Mouse (Mus musculus): ENCODE results near the gene Snip1.

The Snip1 gene

DNA sequence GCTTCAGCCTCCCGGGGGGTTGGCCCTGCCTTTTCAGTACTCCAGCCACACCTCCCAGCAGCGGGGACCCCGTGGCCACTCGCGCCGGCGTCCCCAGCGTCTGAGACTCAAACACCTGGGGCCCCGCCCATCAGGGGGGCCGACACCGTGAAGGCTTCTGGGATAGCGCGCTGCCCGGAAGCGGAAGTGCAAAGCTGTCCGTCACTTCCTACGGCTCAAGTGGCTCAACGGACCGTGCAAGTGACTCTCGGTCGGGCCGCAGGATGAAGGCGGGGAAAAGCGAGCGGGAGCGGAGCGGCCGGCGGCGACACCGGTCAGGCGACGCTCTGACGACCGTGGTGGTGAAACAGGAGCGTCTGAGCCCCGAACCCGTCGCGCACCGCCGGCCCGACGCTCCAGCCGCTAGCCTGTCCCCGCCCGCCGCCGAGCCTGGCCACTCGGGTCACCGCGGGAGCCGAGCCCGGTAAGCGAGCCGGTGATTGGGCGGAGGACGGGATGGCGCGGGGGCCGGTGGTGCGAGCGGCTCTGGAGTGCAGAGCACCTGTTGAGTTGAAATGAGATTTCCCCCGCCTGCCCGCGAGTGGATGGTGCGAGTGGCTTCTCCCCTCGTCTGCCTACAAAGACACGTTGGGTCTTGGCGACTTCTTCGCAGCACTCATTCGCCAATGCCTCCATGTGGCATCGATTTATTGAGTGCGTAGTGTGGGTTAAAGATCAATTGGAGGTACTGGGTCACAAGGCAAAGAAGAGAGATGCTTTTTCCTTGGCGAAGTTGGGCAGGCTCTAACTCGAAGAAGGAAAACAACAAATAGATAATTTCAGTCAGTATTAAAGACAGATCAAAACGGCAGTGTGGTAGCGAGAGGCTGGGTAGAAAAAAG, at the start of gene Snip1:
TSS of gene Snip1 (plus strand) at position 183 of the 881 bp plus-strand sequence.
- peak; percentile 85 for DNase-seq (ENCODE audit: low read depth, low spot score)

DNA sequence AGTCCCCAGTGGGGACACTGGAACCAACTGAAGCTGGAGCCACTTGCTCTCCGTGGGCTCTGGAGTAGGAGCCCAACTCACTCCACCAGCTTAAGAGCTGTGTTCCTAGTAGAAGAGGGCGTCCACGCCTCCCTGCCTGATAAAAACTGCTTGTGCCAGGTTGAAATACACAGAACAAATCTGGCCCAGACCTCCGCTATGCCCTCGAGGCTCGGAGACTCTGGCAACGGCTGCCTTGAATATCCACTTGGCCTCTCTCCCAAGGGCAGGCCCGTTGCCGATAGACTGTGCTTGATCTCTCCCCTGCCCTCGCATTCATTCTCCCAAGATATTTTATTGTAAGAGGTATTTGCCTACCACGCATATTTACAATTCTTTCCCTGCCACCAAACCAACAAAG, 49.0 kb upstream of the Snip1 start:
- DNase-seq (ENCODE audit: low read depth, low spot score) = no peak

DNA sequence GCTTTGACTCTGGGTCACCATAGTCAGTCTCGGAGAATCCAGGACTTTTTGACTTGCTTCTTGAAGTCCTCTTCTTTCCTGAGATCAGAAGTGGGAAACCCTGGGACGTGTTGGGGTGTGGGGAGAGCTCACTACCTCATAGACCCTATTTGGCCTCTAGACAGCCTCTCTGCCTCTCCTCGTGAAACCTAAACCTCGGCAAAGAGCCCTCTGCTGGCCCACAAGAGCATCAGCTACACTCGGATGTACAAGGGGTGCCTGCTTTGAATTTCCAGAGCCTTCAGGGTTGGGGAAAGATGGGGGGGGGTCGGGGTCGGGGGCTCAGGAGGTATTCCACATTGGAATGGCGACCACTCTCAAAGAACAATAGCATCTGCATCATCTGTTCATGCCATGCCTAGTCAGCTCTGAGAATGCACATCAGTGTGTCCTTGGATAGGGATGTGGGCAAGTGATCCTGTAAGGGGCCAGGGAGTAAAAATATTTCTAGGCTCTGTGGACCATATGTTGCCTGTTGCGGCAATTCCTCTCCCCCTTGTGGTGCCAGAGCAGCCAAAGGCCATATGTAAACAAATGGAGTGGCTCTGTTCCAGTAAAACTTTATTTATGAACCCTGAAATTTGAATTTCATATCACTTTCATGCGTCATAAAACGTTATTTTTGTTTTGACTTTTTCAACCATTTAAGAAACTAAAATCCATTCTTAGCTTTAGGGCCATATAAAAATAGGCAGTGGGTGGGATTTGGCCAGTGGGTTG, 45.5 kb upstream of the Snip1 start:
- DNase-seq (ENCODE audit: low read depth, low spot score) = no peak

DNA sequence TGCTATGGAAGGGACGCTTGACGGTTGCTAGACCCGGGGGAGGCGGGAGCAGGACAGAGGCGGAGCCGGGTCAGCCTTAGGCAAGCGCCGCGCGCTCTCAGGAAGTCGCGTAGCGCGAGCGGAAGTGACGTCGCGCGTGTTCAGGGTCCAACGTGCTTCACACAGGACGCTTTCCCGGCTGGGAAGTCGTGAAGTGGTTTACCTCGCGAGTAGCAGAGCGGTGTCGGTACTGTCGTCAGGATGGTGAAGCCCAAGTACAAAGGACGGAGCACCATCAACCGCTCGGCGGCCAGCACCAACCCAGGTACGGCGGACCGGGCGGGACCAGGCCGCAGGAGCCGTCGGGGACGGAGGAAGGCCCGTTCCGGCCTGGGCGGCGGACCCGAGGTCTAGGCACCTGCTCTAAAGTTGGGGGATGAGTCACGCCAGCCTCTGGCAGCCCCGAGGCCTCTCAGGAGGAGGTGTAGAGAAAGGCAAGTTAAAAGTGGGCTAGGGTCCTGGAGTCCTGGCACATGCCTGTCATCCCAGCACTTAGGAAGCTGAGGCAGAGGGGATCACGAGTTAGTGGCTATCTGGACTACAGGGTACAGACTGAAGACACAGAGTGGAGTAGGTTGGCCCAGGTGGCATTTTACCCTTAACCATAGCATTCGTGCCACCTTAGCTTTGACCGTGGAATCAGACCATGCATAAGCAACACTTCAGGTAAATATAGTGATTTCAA, 36.4 kb upstream of the Snip1 start:
- DNase-seq (ENCODE audit: low read depth, low spot score) = peak; percentile 84

DNA sequence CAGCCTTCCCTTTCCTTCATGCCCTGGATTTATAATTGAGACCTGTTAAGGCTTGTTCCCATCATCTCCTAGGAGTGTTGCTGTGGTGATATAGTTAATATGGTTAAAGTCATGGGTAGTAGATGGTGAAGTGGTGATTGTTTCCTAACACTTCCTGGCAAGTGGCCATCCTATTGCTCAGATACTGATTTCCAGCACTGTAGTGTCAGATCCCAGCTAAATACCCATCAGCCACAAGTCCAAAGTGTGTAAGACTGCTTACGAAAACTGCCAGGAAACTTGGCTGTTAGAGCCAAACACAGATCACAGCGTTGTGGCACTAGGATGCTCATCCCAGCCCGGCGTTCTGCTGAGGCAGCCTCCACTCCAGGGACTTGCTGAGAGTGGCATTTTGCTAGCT, 32.1 kb upstream of the Snip1 start:
- DNase-seq (ENCODE audit: low read depth, low spot score) = no peak

DNA sequence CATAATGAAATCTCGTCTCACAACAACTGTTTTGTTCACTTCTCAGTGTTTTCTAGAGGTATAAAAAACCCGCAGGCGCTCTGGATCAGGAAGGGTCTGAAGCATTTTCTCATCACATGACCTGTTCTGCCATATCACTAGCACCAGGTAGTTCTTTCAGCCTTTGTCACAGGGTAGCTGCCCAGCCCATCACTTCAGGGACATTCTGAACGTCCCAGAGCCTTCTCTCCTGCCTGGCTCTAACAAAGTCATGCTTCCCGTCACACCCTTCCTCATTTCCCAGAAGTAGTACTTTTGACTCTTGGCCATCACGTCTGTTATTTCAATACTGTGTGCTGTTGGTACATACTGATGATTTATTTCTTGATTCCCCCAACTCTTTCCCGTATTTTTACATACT, 22.0 kb upstream of the Snip1 start:
- no peak for DNase-seq (ENCODE audit: low read depth, low spot score)

DNA sequence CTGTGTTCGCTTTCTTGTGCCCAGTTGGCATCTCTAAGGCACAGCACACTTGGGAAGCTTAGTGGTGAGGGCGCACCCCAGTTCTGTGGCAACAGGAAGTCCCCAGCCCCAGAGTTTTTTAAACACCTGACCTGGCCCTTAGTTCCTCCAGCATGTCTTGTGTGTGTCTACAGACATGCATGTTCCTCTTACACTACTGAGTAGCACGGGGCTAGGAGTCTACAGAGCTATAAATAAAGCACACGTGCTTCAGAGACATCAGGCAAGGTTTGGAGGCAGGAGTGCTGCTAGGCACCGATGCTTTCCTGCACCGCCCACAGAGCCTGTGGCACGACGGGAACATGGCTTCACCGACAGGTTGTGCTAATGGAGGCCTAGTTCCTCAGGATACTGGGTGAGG, 11.1 kb upstream of the Snip1 start:
- DNase-seq (ENCODE audit: low read depth, low spot score) = no peak

DNA sequence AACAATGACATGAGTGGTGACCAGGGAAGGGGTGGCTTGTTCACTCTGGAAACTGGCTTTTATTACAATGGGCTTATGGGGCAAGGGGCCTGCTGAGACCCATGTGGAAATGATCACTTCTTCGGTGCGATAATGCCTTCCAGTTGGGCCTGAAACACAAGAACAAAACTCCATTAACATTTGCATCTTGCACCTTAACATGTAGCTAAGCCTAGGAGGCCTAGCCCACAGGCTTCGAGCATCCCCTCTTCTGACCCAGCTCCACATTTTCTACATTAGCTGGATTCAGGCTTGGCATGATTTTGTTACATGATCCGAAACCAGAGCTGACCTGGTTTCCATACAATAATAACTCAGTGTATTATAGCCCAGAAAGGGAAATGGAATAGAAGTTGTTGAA, 10.0 kb upstream of the Snip1 start:
- DNase-seq (ENCODE audit: low read depth, low spot score) = no peak

DNA sequence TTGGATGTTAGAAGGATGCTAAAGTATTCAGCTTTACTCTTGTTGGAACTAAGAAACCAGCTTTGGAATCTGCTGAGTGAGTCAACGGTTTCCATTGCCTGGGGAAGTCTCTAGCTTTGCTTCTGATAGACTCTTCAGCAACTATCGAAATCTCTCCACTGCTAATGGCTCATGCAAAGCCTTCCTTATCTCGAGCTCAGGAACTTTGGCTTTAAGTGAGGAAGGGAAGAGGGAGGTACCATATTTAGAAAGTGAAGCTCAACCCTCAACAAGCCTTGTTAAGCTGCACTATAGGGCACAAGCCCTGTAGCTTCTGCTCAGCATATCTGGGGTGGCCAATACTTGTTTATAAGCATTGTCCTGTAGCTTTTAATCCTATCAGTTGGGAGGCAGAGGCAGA, 9.2 kb upstream of the Snip1 start:
- no peak for DNase-seq (ENCODE audit: low read depth, low spot score)

DNA sequence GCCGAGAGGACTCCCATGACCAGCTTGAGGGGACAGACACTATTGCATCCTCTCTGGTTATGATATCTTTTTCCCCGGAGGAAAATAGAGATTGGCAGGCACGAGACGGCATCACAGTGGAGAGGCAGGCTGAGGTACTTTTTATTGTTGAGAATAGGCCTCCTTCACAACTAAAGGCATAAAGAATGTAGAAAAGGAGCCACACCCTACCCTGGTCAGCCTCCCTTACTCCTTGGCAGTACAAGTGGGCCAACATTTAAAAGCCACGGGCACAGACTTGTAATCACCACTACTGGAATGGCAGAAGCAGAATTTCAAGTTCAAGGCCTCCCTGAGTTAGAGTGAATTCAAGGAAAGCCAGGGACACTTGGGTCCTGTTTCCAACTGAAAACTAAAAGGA, 8.4 kb upstream of the Snip1 start:
- DNase-seq (ENCODE audit: low read depth, low spot score) = no peak

DNA sequence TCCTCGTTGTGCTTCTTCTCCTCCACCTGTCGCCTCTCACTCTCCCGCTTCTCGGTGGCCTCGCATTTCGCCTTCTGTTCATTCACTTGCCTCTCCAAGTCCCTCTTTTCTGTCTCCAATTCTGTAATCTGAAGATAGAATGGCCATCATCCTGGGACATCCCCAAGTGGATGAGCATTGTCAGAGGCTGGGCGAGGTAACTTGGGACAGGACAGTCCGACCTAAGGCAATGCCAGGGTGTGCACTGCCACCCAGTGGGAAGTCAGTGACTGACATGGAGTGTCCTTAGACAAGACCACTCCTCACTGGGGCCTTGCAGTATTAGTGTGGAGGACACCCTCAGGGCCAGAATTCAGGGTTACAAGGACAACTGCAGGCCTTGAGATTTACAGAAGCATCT, 7.4 kb upstream of the Snip1 start:
- peak; percentile 48 for DNase-seq (ENCODE audit: low read depth, low spot score)

DNA sequence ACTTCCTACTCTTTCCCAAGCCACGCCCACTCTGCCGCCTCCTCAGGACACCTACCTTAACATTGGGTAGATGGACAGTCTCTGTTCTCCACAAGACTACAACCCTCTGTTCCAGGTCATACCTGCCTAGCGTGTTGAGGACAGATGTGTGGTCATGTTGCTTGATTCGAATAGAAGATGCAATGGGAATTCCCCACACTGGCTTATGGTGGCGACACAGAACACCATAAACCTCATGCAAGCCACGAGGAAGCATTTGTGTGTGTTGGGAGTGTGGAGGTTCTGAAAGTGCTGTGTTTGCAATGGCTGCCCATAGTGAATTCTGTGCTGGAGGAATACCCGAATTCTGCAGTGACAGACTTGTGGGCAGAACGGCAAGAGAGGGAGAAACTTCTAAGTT, 2.6 kb upstream of the Snip1 start:
- DNase-seq (ENCODE audit: low read depth, low spot score) = no peak

DNA sequence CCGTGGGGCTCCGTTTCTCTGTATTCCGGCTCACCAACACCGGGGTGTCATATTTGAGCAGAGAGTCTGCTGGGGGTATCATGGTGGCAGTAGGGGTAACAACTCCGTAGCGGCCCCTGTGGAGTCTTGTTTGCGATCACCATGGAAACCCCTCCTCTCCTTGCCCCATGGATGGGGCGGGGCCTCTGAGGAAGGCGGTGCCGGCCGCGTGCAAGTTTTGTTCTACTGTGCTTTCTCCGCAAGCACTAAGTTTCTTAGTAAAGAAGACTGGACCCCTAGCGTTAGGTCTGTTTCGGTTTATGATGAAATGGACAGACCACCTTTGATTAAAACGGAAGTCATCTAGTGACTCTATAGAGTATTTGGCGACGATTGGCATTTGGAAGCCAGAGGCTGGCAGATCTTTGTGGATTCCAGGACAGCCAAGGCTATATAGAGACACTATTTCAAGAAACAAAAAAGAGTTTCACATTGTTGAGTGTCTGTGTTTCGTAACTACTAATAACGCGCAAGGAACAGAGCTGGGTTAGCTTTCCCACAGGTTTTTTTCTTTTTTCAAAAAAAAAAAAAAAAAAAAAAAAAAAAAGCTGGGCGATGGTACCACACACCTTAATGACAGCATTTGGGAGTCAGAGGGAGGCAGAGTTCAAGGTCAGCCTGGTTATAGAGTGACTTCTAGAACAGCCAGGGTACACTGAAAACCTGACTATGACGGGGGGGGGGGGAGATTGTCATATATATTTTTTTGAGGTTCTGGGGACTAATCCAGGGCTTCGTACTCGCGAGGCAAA, 760 bp upstream of the Snip1 start, which contains the start of gene Dnali1:
TSS of gene Dnali1 (minus strand) at position 187 of the 791 bp plus-strand sequence.
- no peak for DNase-seq (ENCODE audit: low read depth, low spot score)

DNA sequence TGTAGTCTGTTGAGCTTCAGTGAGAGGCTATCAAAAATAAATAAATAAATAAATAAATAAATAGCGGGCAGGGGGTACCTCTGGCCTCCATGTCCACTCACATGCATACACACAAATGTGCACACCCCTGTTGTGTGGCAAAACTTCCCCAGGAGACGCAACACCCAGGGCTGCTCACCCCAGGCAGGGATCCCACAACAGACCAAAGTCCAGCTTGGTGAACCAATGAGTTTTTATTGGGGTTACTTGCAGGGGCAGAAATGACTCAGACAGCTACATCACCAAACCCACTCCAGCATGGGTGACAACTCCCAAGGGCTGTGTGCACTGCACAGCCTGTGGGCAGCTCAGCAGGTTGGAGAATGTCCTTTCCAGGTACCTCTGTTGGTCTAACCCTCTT, 11.2 kb downstream of the Snip1 start:
- no peak for DNase-seq (ENCODE audit: low read depth, low spot score)

DNA sequence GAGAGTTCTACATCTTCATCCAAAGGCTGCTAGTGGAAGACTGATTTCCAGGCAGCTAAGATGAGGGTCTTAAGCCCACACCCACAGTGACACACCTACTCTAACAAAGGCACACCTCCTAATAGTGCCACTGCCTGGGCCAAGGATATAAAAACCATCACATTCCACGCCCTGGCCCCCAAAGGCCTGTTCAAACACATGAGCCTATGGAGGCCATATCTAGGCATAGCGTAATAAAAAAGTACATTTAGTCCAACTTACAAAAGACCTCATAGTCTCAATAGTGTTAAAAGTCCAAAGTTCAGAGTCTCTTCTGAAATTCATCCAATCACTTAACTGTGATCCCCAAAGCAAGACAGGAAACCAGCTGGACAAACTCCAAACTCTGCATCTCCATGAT, 12.2 kb downstream of the Snip1 start:
- DNase-seq (ENCODE audit: low read depth, low spot score) = no peak

DNA sequence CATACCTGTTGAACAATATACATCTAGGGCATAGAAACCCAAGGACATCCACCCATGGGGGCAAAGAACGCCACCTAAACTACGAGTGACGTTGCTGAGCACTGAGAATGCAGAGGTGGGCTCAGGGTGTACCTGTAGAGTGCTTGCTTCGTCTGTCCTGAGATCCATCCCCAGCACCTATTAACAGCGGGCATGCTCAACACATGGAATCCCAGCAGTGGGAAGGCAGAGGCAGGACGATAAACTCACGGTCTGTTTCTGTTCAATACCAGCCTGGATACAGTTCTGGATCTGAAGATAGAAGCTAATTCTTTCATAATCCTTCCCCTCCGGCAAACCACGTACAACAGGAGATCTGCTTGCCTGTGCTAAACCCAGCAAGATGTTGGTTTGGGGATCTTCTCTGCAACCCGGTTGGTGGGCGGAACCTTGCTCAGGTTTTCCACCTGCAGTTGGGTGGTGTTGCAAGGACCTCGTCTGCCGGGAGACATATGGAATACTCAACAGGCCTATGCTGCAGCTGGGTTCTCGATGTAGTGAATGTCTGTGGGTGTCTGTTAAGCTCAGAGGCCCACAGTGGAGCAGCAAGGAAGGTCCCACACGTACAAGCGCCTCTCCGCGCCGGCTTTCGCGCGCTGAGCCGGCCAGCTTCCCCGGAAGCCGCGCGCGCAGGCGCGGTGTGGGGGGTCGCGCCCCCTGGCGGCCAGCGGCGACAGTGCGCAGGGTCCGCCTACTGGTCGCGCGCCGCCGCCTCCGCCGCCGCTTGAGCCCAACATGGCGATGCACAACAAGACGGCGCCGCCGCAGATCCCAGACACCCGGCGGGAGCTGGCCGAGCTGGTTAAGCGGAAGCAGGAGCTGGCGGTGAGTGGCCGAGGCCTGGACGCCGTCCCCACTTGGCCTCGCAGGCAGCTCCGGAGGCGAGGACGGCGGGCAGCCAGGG, 18.2 kb downstream of the Snip1 start, which contains the start of gene Meaf6:
TSS of gene Meaf6 (plus strand) at position 732 of the 943 bp plus-strand sequence.
- peak; percentile 64 for DNase-seq (ENCODE audit: low read depth, low spot score)

DNA sequence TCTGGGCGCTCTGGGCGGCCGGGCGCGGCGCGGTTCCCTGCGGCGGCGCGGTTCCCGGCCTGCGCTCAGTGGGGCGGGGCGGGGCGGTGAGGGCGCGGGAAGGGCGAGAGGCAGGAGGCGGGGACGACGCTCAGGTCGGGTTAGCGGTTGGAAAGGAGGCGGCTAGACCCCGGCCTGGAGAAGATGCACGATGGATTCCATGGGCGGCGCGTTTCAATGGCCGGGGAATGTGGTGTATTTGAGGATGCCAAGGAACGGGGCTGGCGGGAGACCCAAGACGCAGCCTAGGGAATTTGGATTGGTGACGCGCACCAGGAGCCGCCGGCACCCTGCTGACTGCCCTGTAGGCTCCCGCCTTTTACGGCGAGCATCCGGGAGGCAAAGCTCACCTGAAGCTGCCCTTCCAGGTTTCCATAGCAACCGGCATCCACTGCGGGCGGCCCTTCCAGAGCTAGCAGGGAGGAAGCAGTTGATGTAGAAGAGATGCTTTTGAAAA, 18.9 kb downstream of the Snip1 start:
- DNase-seq (ENCODE audit: low read depth, low spot score) = peak; percentile 59

DNA sequence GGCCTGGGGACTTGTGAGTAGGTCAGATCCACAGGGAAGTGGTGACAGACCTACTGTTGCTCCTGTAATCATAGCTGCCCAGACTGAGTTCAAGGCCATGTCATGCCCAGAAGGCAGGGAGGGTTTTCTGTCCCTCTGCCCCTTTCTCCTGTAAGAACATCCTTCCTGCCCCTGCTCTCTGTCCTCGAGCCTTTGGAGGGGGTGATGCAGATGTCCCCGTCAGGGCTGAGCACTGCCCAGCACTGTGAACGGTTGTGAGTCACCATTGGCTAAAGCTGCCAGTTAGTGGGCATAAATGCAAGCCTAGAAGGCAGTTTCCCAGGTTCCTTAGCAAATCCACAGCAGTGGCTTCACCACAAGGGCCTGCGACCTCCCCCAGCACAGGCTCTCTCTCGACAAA, 26.6 kb downstream of the Snip1 start:
- DNase-seq (ENCODE audit: low read depth, low spot score) = no peak

DNA sequence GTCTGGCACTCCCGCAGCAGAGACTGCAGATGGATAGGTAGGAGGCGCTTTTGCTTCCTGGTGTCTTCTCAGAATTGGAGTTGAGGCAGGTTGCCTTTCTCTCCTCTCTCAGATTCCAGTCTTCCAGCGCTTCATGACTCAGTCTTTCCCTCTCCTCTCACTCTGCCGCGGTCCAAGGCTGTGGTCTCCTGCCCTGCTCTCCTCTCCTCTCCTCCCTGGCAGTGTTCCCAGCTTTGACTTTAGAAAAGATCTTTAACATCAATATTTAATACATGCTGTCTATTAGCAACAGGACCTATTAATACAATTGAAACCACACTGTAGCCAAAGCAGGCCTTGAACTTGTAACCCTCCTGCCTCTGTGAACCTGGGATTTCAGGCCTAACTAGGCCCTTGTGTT, 29.6 kb downstream of the Snip1 start:
- DNase-seq (ENCODE audit: low read depth, low spot score) = no peak

DNA sequence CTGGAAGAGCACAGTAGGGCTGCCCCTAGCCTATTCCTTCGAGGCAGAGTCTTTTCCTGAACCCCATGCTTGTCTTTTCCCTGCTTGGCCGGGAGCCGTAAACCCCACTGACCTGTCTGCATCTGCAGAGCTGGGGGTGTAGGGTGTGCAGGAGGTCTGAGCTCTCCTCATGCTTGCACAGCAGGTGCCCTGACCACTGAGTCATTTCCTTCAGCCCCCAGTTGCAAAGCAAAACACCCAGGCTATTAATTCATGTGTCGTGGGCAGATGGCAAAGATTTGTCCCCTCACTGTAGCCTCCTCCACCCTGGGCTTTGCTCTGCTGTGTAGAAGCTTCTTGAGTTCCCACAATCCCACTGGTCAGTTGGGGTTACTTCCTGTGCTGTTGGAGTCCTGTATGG, 30.9 kb downstream of the Snip1 start:
- no peak for DNase-seq (ENCODE audit: low read depth, low spot score)
